Mouse (Mus musculus) intestine, postnatal 0 days (tissue): Measurements from ENCODE around the gene Krtap5-1. TPM values are rescaled to one million over a fixed set of nuclear protein-coding genes. Genes with fewer than 3 reads are reported as not detected.

Source experiments
- ATAC-seq: fragments of 200-750 bp; cut with Nextera tagmentation; 2 replicates; pipeline ENCODE4 v1.8.0; 2017; ENCODE audit warnings: mild to moderate bottlenecking, moderate TSS enrichment, moderate library complexity
- H3K27ac ChIP-seq: fragments of 300-500 bp; sonication (generic); 2 replicates; pipeline ENCODE4 v1.5.1; 2014; ENCODE audit warnings: mild to moderate bottlenecking, low read depth, low read length, moderate library complexity
- H3K27me3 ChIP-seq: fragments of 300-500 bp; sonication (generic); replicated peaks from 2 replicates; pipeline ENCODE4 v1.6.1; 2014; ENCODE audit warnings: low read length, mixed read lengths; ENCODE audit not compliant: control insufficient read depth, insufficient read depth
- H3K36me3 ChIP-seq: fragments of 300-500 bp; sonication (generic); 2 replicates; pipeline ENCODE4 v1.6.1; 2014; ENCODE audit warnings: mild to moderate bottlenecking, moderate library complexity; ENCODE audit not compliant: control insufficient read depth, insufficient read depth
- H3K4me1 ChIP-seq: fragments of 300-500 bp; sonication (generic); replicated peaks from 2 replicates; pipeline ENCODE4 v1.6.1; 2014; ENCODE audit warnings: antibody characterized with exemption, low read length, mixed read lengths; ENCODE audit not compliant: control insufficient read depth, insufficient read depth
- H3K4me2 ChIP-seq: fragments of 300-500 bp; sonication (generic); replicated peaks from 2 replicates; pipeline ENCODE4 v1.6.1; 2014; ENCODE audit warnings: low read depth, mild to moderate bottlenecking, moderate library complexity
- H3K4me3 ChIP-seq: fragments of 300-500 bp; sonication (generic); 2 replicates; pipeline ENCODE4 v1.5.1; 2014; ENCODE audit warnings: low read depth, low read length
- H3K9ac ChIP-seq: fragments of 300-500 bp; sonication (generic); 2 replicates; pipeline ENCODE4 v1.6.1; 2014; ENCODE audit warnings: mild to moderate bottlenecking, low read depth, low read length
- H3K9me3 ChIP-seq: fragments of 300-500 bp; sonication (generic); 2 replicates; pipeline ENCODE4 v1.6.1; 2016; ENCODE audit warnings: mixed run types; ENCODE audit not compliant: control insufficient read depth
- CTCF ChIP-seq: sonication (generic); IDR thresholded peaks from 2 replicates; pipeline ENCODE4 v1.5.1; 2016; ENCODE audit warnings: low read depth, mild to moderate bottlenecking, control low read depth, antibody characterized with exemption, moderate library complexity
- WGBS: fragments of 180-500 bp; shearing (Covaris S2); extraction: QIAGEN DNeasy Blood & Tissue Kit; methylation state at CpG from one replicate; pipeline ENCODE4 v1.1.7; 2014; 5-methylcytosine and 5-hydroxymethylcytosine counted together
- polyA plus RNA-seq: library from polyadenylated mRNA; unstranded; fragments of >200 nt; fragmentation: Nextera tagmentation; extraction: Ambion mirVana; gene quantifications from 2 replicates; pipeline ENCODE4 v1.2.1, GENCODE M21; 2015

Krtap5-1 gene
- polyA plus RNA-seq, 1 experiment from 2014 or later, result not detected

DNA sequence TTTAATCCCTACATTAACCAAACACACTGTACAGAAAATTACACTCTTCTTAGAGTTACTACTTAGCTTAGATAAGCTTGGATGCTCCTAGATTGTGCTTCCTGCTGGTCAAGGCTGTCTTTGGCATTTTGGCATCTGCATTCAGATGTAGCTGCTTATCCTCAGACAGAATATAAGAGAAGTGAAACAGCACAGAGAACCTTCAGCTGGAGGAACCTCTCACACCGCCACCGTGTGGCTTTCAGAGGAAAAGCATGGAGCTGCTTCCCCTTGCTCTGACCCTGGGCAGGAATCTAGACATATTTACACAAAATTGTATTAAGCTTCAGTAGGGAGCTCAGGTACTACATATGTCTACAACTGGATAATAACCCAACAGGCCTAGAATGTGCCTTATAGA is 41.4 kb downstream of the Krtap5-1 start:
- H3K4me2 ChIP-seq, result no peak overlapping the region
- ATAC-seq, result no peak
- peak; percentile 80 for TF ChIP-seq CTCF
- 0 out of 2 replicates have a peak, but pooled peaks cover 5% of the 10 kb centered on the region for H3K27me3 ChIP-seq
- no peak overlapping the region for H3K9ac ChIP-seq
- no peaks in the 10 kb centered on the region for H3K9me3 ChIP-seq
- no peak overlapping the region for H3K4me3 ChIP-seq
- no peaks in the 10 kb centered on the region for H3K36me3 ChIP-seq
- H3K27ac ChIP-seq, result no peak overlapping the region
- WGBS, result 0% methylated on average over 2 of the region's 2 CpGs
- no peaks in the 10 kb centered on the region for H3K4me1 ChIP-seq

DNA sequence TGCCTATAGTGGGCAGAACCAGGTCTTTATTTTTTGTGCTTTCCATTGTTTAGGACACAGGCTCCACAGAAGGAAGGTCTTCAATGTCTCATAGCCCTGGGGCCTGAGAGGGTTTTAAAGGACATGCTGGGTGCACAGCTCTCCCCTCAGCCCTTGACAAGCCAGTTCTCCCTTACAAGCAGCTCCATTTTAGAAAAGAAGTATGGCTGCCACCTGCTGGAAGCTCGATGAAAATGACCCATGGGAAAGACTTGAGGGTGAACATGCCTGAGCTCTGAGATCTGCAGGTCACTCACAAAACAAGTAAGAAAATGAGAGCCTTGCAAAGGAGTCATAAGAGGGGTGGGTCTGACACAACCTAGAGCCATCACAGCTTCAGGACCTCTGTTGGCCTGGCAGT is 47.1 kb downstream of the Krtap5-1 start:
- H3K9me3 ChIP-seq, result no peaks in the 10 kb centered on the region
- H3K4me1 ChIP-seq, result no peaks in the 10 kb centered on the region
- no peak overlapping the region for H3K4me3 ChIP-seq
- no peak overlapping the region for H3K9ac ChIP-seq
- H3K4me2 ChIP-seq, result no peak overlapping the region
- TF ChIP-seq CTCF, result peak; percentile 80
- ATAC-seq, result no peak
- no peaks in the 10 kb centered on the region for H3K36me3 ChIP-seq
- 0% methylated on average over 1 of the region's 1 CpGs for WGBS
- no peak overlapping the region for H3K27ac ChIP-seq
- 0 out of 2 replicates have a peak, but pooled peaks cover 10% of the 10 kb centered on the region for H3K27me3 ChIP-seq

Other genes with a start within 250 kb of the Krtap5-1 start
- 49.5 and 54.7 TPM in 2 replicates for gene Mob2, start 236.1 kb downstream of the Krtap5-1 start, polyA plus RNA-seq
- gene Dusp8, start 201.3 kb downstream of the Krtap5-1 start, polyA plus RNA-seq, result 5.8 and 6.4 TPM in 2 replicates
- gene Gm45618, start 176.4 kb downstream of the Krtap5-1 start, polyA plus RNA-seq, result not detected in 2 replicates
- not detected in 2 replicates for gene Gm39115, start 161.1 kb downstream of the Krtap5-1 start, polyA plus RNA-seq
- gene Gm45337, start 152.5 kb downstream of the Krtap5-1 start, polyA plus RNA-seq, result not detected in 2 replicates
- gene Gm29735, start 140.0 kb downstream of the Krtap5-1 start, polyA plus RNA-seq, result not detected in 2 replicates
- gene Gm4553, start 131.4 kb downstream of the Krtap5-1 start, polyA plus RNA-seq, result not detected in 2 replicates
- gene Krtap5-2, start 121.1 kb downstream of the Krtap5-1 start, polyA plus RNA-seq, result not detected in 2 replicates
- gene Gm10153, start 106.7 kb downstream of the Krtap5-1 start, polyA plus RNA-seq, result not detected in 2 replicates
- not detected in 2 replicates for gene Krtap5-3, start 95.8 kb downstream of the Krtap5-1 start, polyA plus RNA-seq
- not detected in 2 replicates for gene Gm7579, start 85.3 kb downstream of the Krtap5-1 start, polyA plus RNA-seq
- not detected in 2 replicates for gene Krtap5-5, start 67.1 kb downstream of the Krtap5-1 start, polyA plus RNA-seq
- not detected in 2 replicates for gene Gm40460, start 56.0 kb downstream of the Krtap5-1 start, polyA plus RNA-seq
- not detected in 2 replicates for gene Gm2431, start 38.8 kb downstream of the Krtap5-1 start, polyA plus RNA-seq
- gene Gm4559, start 22.8 kb downstream of the Krtap5-1 start, polyA plus RNA-seq, result not detected in 2 replicates
- gene Krtap5-4, start 6.4 kb upstream of the Krtap5-1 start, polyA plus RNA-seq, result not detected in 2 replicates
- gene Ifitm10, start 76.6 kb upstream of the Krtap5-1 start, polyA plus RNA-seq, result 1.5 and 1.6 TPM in 2 replicates
- gene Gm49369, start 85.5 kb upstream of the Krtap5-1 start, polyA plus RNA-seq, result not detected in 2 replicates
- gene Ctsd, start 90.9 kb upstream of the Krtap5-1 start, polyA plus RNA-seq, result 479 and 496 TPM in 2 replicates
- gene Syt8, start 137.7 kb upstream of the Krtap5-1 start, polyA plus RNA-seq, result 0.60 and 1.3 TPM in 2 replicates
- gene Tnni2, start 144.7 kb upstream of the Krtap5-1 start, polyA plus RNA-seq, result 1.9 and 2.4 TPM in 2 replicates
- gene Lsp1, start 163.7 kb upstream of the Krtap5-1 start, polyA plus RNA-seq, result 55.2 and 61.8 TPM in 2 replicates
- gene Tnnt3, start 201.7 kb upstream of the Krtap5-1 start, polyA plus RNA-seq, result 3.0 TPM in 2 replicates
- 26.7 and 33.0 TPM in 2 replicates for gene Mrpl23, start 235.6 kb upstream of the Krtap5-1 start, polyA plus RNA-seq